Mouse (Mus musculus): ENCODE measurements around the gene Myo16. TPM values are rescaled to one million over a fixed set of nuclear protein-coding genes. Genes with fewer than 3 reads are reported as not detected.

Gene Myo16
- polyA plus RNA-seq, 1 experiment from 2014 or later = 0.07 TPM

DNA sequence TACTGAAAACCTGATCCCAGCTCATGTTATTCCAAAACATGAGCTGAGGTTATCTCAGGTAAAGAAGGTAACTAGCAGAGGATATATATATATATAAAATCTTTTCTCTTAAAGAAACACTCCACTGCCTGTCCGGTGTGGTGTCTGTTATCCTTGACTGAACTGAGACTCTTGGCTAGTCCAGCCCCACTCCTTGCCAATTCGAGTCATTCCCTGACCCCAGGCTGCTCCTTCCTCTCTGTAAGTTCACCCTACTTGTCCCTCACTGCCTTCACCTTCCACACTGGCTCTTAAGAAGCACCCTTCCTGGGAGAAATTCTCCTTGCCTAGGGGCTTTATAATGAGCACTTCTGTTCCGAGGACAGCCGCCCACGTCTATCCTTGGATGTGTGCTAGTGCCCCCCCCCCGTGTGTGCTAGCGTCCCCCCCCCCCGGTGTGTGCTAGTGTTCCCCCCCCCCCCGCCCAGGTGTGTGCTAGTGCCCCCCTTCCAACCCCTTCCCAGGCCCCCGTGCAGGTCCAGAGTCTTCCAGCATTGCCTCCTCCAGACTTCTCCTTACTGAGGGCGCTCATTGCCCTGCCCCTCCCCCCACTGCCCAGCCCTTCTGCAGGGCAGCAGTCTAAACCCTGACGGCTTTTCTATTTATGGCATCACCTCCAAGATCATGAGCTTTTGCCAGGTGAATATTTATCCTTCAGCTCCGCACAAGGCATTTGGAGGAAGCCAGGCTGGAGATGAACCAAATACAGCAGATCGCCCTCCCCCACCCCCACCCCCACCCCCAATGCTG is 433.4 kb downstream of the Myo16 start:
- no peaks in the 10 kb centered on the region for H3K4me1 ChIP-seq
- ATAC-seq = no peak
- H3K27ac ChIP-seq = no peak overlapping the region
- no peaks in the 10 kb centered on the region for H3K36me3 ChIP-seq
- H3K9me3 ChIP-seq (replicated peaks) = no peaks in the 10 kb centered on the region
- no peak overlapping the region for H3K4me2 ChIP-seq
- WGBS (ENCODE audit: insufficient replicate concordance) = 42% methylated on average over 9 of the region's 14 CpGs
- peaks cover 14% of the 10 kb centered on the region; the same call in 1 of the 2 replicates for H3K27me3 ChIP-seq (replicated peaks)
- H3K9ac ChIP-seq = no peak overlapping the region
- H3K4me3 ChIP-seq = no peak overlapping the region

GRCm38 (mm10) chr8:10589422-10589933 is 435.8 kb downstream of the Myo16 start:
- Histone ChIP-seq H3K36me3 (no peaks in the 10 kb centered on the region), H3K4me2 (no peak overlapping the region), H3K9ac (no peak overlapping the region), H3K27me3 (replicated peaks) (peaks cover 8% of the 10 kb centered on the region; the same call in 1 of the 2 replicates), H3K4me1 (no peaks in the 10 kb centered on the region), H3K9me3 (replicated peaks) (no peaks in the 10 kb centered on the region), H3K27ac (no peak overlapping the region), H3K4me3 (no peak overlapping the region)
- WGBS (ENCODE audit: insufficient replicate concordance) = 60% methylated on average over 11 of the region's 11 CpGs
- ATAC-seq = no peak

DNA sequence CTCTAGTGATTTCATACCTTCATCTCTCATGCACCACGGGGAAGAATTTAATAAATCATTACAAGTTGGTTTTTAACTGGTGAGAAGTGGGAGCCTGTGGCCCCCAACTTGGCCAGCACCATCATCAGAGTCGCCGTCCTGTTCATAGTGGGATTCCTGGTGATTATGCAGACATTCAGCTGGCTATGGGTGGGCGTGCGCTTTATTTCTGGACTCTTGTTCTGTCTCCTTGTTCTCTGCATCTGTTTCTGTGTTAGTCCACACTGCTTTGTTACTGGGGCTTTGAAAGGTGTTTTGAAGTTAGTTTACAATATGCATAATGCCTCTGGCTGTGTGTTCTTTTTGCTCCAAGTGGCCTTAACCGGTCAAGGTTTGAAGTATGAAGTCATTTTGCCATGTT is 439.2 kb downstream of the Myo16 start:
- 75% methylated on average over 6 of the region's 6 CpGs for WGBS (ENCODE audit: insufficient replicate concordance)
- no peak overlapping the region for H3K9ac ChIP-seq
- 0 out of 2 replicates have a peak, but pooled peaks cover 4% of the 10 kb centered on the region for H3K27me3 ChIP-seq (replicated peaks)
- H3K4me2 ChIP-seq = no peak overlapping the region
- no peaks in the 10 kb centered on the region for H3K9me3 ChIP-seq (replicated peaks)
- no peaks in the 10 kb centered on the region for H3K36me3 ChIP-seq
- H3K4me3 ChIP-seq = no peak overlapping the region
- no peaks in the 10 kb centered on the region for H3K4me1 ChIP-seq
- ATAC-seq = no peak
- no peak overlapping the region for H3K27ac ChIP-seq

DNA sequence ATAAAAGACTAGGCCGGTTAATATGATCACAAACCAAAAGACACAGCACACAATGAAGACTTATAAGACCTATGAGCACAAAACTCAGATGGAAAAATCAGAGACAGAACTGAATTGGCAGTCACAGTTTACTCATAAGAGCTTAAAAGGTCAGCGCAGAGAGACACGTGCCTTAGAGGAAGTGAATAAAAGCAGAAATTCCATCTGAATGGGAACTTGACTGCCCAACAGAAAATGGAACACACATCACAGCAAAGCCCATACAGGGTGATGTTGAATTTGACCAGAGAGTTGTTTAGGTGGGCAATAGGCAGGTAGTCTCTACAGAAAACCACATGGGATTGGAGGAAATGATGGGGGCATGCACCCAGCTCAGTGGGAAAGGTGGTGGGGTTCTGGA is 442.6 kb downstream of the Myo16 start:
- no peaks in the 10 kb centered on the region for H3K4me1 ChIP-seq
- no peak overlapping the region for H3K9ac ChIP-seq
- H3K36me3 ChIP-seq = no peaks in the 10 kb centered on the region
- no peak overlapping the region for H3K4me3 ChIP-seq
- H3K27ac ChIP-seq = no peak overlapping the region
- ATAC-seq = no peak
- H3K4me2 ChIP-seq = no peak overlapping the region
- no peaks in the 10 kb centered on the region for H3K27me3 ChIP-seq (replicated peaks)
- 50% methylated on average over 3 of the region's 3 CpGs for WGBS (ENCODE audit: insufficient replicate concordance)
- H3K9me3 ChIP-seq (replicated peaks) = no peaks in the 10 kb centered on the region

- WGBS (ENCODE audit: insufficient replicate concordance) = 64% methylated on average over 5 of the region's 5 CpGs
- H3K9ac ChIP-seq = no peak overlapping the region
- H3K27me3 ChIP-seq (replicated peaks) = no peaks in the 10 kb centered on the region
- no peak for ATAC-seq
- H3K27ac ChIP-seq = no peak overlapping the region
- H3K36me3 ChIP-seq = no peaks in the 10 kb centered on the region
- no peaks in the 10 kb centered on the region for H3K4me1 ChIP-seq
- H3K4me2 ChIP-seq = no peak overlapping the region
- no peaks in the 10 kb centered on the region for H3K9me3 ChIP-seq (replicated peaks)
- no peak overlapping the region for H3K4me3 ChIP-seq
Measured at GRCm38 (mm10) chr8:10597595-10597994, 443.9 kb downstream of the Myo16 start.

DNA sequence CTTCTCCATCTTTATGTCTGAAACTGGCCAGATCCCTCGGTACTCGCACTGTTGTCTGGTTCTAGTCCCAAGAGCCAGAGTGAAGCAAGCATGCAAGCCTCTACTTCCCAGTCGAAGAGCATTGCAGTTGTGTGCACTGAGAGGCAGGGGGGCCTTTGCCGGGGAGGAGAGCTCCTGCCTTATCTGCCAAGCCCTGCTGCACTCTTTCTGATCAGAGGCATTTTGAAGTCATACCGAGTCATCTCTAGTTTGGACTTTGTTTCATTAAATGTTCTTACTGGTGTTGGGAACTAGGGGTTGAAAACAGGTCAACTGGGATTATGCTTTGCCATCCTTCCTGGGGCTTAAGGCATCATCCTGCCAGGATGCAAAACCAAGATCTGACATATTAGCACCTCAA is 445.2 kb downstream of the Myo16 start:
- no peak overlapping the region for H3K4me2 ChIP-seq
- no peaks in the 10 kb centered on the region for H3K36me3 ChIP-seq
- no peak overlapping the region for H3K9ac ChIP-seq
- no peaks in the 10 kb centered on the region for H3K4me1 ChIP-seq
- 44% methylated on average over 5 of the region's 5 CpGs for WGBS (ENCODE audit: insufficient replicate concordance)
- no peaks in the 10 kb centered on the region for H3K27me3 ChIP-seq (replicated peaks)
- no peak overlapping the region for H3K4me3 ChIP-seq
- no peak for ATAC-seq
- no peaks in the 10 kb centered on the region for H3K9me3 ChIP-seq (replicated peaks)
- H3K27ac ChIP-seq = no peak overlapping the region

DNA sequence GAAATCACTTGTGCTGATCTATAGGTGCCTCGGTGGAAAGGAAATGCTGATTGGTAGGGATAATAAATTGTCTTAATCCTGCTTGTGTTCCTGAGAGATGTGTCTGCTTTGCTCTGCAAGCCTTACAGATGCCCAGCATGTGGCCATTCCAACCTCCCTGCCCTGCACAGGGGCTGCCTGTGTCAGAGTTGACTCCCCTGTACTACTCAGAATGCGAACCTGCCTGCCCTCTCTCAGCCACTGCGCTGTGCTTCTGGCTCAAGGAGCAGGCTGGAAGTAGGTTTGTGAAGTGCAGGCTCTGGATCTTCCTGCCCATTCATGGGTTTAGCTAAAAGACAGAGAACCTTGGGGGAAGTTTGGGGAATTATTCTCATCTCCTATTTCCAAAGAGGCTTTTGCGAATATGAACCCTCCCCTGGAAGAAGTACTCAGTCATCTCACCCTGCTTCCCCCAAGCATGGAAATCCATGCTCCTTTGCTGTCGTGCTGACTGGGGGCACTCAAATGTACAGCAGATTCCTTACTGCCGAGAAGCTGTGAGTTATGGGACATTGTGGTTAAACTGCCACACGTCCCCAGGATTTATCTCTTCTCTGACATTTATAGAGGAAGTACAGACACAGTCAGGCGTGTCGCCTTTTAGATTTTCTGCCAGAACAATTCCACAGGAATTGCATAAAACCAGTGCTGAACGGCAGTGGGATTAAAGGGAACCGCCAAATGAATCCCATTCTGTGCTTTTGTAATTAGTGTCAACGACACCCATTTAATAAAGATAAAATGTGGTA is 452.5 kb downstream of the Myo16 start:
- WGBS (ENCODE audit: insufficient replicate concordance) = 22% methylated on average over 12 of the region's 12 CpGs

GRCm38 (mm10) chr8:10606816-10607209 is 453.1 kb downstream of the Myo16 start:
- Histone ChIP-seq H3K9me3 (replicated peaks) (no peaks in the 10 kb centered on the region), H3K4me2 (no peak overlapping the region), H3K36me3 (no peaks in the 10 kb centered on the region), H3K4me3 (no peak overlapping the region), H3K27ac (no peak overlapping the region), H3K9ac (no peak overlapping the region), H3K27me3 (replicated peaks) (0 out of 2 replicates have a peak, but pooled peaks cover 3% of the 10 kb centered on the region), H3K4me1 (no peaks in the 10 kb centered on the region)
- WGBS (ENCODE audit: insufficient replicate concordance) = 23% methylated on average over 4 of the region's 4 CpGs
- no peak for ATAC-seq

More for the DNA sequence above, 452.5 kb downstream of the Myo16 start:
- H3K4me2 ChIP-seq = no peak overlapping the region
- no peak overlapping the region for H3K27ac ChIP-seq
- no peak overlapping the region for H3K9ac ChIP-seq
- ATAC-seq = no peak
- H3K4me3 ChIP-seq = no peak overlapping the region
- H3K36me3 ChIP-seq = no peaks in the 10 kb centered on the region
- no peaks in the 10 kb centered on the region for H3K9me3 ChIP-seq (replicated peaks)
- 0 out of 2 replicates have a peak, but pooled peaks cover 3% of the 10 kb centered on the region for H3K27me3 ChIP-seq (replicated peaks)
- H3K4me1 ChIP-seq = no peaks in the 10 kb centered on the region

DNA sequence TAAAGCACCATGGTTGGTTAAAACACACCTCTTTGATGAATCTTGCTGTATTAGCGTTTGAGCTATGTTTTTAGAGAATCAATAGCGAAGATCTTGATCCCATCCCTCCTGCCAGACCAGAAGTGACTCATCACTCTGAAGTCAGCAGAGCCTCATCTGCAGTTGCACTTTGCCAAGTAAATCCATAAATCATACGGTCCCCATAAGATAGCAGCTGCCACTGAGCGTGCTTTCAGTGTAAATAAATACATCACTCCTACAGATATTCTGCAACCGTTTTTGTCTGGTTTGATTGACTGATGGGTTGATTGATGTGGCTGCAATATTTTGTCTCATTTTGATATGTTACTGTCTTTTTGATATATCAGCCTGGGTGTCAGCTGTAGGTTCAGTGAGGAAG is 457.9 kb downstream of the Myo16 start:
- whole genome bisulfite sequencing (ENCODE audit: insufficient replicate concordance) = 57% methylated on average over 5 of the region's 5 CpGs

GRCm38 (mm10) chr8:10613371-10613770 is 459.7 kb downstream of the Myo16 start:
- H3K4me2 ChIP-seq = no peak overlapping the region
- no peaks in the 10 kb centered on the region for H3K9me3 ChIP-seq (replicated peaks)
- 47% methylated on average over 2 of the region's 2 CpGs for WGBS (ENCODE audit: insufficient replicate concordance)
- no peak for ATAC-seq
- no peaks in the 10 kb centered on the region for H3K4me1 ChIP-seq
- no peaks in the 10 kb centered on the region for H3K27me3 ChIP-seq (replicated peaks)
- no peak overlapping the region for H3K27ac ChIP-seq
- H3K9ac ChIP-seq = no peak overlapping the region
- H3K36me3 ChIP-seq = no peaks in the 10 kb centered on the region
- H3K4me3 ChIP-seq = no peak overlapping the region

More for the DNA sequence above, 457.9 kb downstream of the Myo16 start:
- H3K27me3 ChIP-seq (replicated peaks) = 0 out of 2 replicates have a peak, but pooled peaks cover 3% of the 10 kb centered on the region
- H3K4me3 ChIP-seq = no peak overlapping the region
- no peaks in the 10 kb centered on the region for H3K4me1 ChIP-seq
- no peak overlapping the region for H3K27ac ChIP-seq
- H3K9me3 ChIP-seq (replicated peaks) = no peaks in the 10 kb centered on the region
- no peak for ATAC-seq
- no peak overlapping the region for H3K9ac ChIP-seq
- H3K4me2 ChIP-seq = no peak overlapping the region
- no peaks in the 10 kb centered on the region for H3K36me3 ChIP-seq

DNA sequence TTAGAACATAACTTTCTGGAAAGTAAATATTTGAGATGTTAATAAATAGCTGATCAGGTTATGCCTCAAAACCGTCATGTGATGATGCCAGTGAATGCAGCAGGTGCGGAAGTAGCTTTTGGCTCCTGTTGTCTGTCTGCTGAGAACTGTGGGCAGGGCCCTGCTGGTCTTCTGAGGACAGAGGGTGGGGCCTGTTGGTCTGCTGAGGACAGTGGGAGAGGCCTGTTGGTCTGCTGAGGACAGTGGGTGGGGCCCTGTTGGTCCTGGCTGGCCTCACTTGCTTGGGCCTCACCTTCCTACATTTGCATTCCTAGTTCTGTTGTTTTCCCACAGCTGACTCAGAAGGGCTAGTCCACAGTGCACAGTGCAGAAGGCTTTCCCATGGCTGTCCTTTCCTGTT is 466.0 kb downstream of the Myo16 start:
- H3K9ac ChIP-seq = no peak overlapping the region
- H3K27me3 ChIP-seq (replicated peaks) = no peaks in the 10 kb centered on the region
- H3K27ac ChIP-seq = no peak overlapping the region
- H3K9me3 ChIP-seq (replicated peaks) = no peaks in the 10 kb centered on the region
- no peaks in the 10 kb centered on the region for H3K4me1 ChIP-seq
- no peak overlapping the region for H3K4me2 ChIP-seq
- H3K36me3 ChIP-seq = no peaks in the 10 kb centered on the region
- ATAC-seq = no peak
- H3K4me3 ChIP-seq = no peak overlapping the region
- WGBS (ENCODE audit: insufficient replicate concordance) = 76% methylated on average over 2 of the region's 2 CpGs

DNA sequence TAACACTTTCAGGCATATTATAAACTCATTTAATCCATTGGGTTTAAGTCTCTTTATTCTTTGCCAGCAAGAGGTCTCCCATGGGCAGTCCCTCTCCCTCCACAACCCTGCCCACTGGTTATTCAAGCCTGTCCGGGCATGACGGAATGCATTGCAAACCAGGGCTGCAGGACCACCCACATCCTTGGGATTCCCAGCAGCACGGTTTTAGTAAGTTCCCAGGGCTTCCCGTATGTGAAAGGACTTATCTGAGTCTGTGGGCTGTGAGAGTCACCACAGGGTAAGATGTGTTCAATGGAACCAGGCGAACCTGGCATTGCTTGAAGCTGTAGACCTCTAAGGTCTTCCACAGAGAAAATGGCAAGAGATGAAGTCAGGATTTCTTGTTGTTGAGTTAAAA is 471.6 kb downstream of the Myo16 start:
- no peak for ATAC-seq
- Histone ChIP-seq H3K4me1 (no peaks in the 10 kb centered on the region), H3K4me2 (no peak overlapping the region), H3K27ac (no peak overlapping the region), H3K9me3 (replicated peaks) (no peaks in the 10 kb centered on the region), H3K9ac (no peak overlapping the region), H3K4me3 (no peak overlapping the region), H3K27me3 (replicated peaks) (no peaks in the 10 kb centered on the region), H3K36me3 (no peaks in the 10 kb centered on the region)
- WGBS (ENCODE audit: insufficient replicate concordance) = 49% methylated on average over 5 of the region's 5 CpGs
